Mouse (Mus musculus) forebrain, embryonic 11.5 days (tissue): ENCODE data around the gene Otulin. TPM values are rescaled to one million over a fixed set of nuclear protein-coding genes. Genes with fewer than 3 reads are reported as not detected.

Source experiments
- ATAC-seq: fragments of 200-750 bp; cut with Nextera tagmentation; replicated peaks from 2 replicates; pipeline ENCODE4 v1.8.0; 2017; ENCODE audit warnings: moderate TSS enrichment; ENCODE audit not compliant: low FRiP score
- DNase-seq: peaks from one replicate; pipeline ENCODE4 v3.0.0-alpha.2; 2017; ENCODE audit warnings: low spot score
- H3K27ac ChIP-seq: fragments of 300-500 bp; sonication (generic); 2 replicates; pipeline ENCODE4 v1.5.1; 2014; ENCODE audit warnings: low read depth, low read length
- H3K27me3 ChIP-seq: fragments of 300-500 bp; sonication (generic); 2 replicates; pipeline ENCODE4 v1.6.1; 2014; ENCODE audit warnings: mild to moderate bottlenecking, low read length, mixed read lengths; ENCODE audit not compliant: control insufficient read depth, insufficient read depth
- H3K36me3 ChIP-seq: fragments of 300-500 bp; sonication (generic); 2 replicates; pipeline ENCODE4 v1.6.1; 2014; ENCODE audit warnings: mild to moderate bottlenecking, low read length, moderate library complexity, mixed read lengths; ENCODE audit not compliant: control insufficient read depth, insufficient read depth
- H3K4me1 ChIP-seq: fragments of 300-500 bp; sonication (generic); replicated peaks from 2 replicates; pipeline ENCODE4 v1.6.1; 2014; ENCODE audit warnings: low read length, mixed read lengths; ENCODE audit not compliant: control insufficient read depth, insufficient read depth
- H3K4me2 ChIP-seq: fragments of 300-500 bp; sonication (generic); 2 replicates; pipeline ENCODE4 v1.6.1; 2014; ENCODE audit warnings: low read depth, mild to moderate bottlenecking, low read length, moderate library complexity, mixed read lengths; ENCODE audit not compliant: severe bottlenecking
- H3K4me3 ChIP-seq: fragments of 300-500 bp; sonication (generic); 2 replicates; pipeline ENCODE4 v1.5.1; 2014; ENCODE audit warnings: low read depth, low read length
- H3K9ac ChIP-seq: fragments of 300-500 bp; sonication (generic); 2 replicates; pipeline ENCODE4 v1.6.1; 2014; ENCODE audit warnings: low read length
- H3K9me3 ChIP-seq: fragments of 300-500 bp; sonication (generic); 2 replicates; pipeline ENCODE4 v1.6.1; 2016; ENCODE audit warnings: low read length, mixed read lengths; ENCODE audit not compliant: control insufficient read depth
- WGBS: fragments of 180-500 bp; shearing (Covaris S2); extraction: QIAGEN DNeasy Blood & Tissue Kit; methylation state at CpG from one replicate; pipeline ENCODE4 v1.1.7; 2014; 5-methylcytosine and 5-hydroxymethylcytosine counted together
- polyA plus RNA-seq: library from polyadenylated mRNA; unstranded; fragments of >200 nt; fragmentation: Nextera tagmentation; extraction: Ambion mirVana; gene quantifications from 2 replicates; pipeline ENCODE4 v1.2.1, GENCODE M21; 2014

The Otulin gene
- polyA plus RNA-seq, 1 experiment from 2014 or later, result 35.7 TPM

DNA sequence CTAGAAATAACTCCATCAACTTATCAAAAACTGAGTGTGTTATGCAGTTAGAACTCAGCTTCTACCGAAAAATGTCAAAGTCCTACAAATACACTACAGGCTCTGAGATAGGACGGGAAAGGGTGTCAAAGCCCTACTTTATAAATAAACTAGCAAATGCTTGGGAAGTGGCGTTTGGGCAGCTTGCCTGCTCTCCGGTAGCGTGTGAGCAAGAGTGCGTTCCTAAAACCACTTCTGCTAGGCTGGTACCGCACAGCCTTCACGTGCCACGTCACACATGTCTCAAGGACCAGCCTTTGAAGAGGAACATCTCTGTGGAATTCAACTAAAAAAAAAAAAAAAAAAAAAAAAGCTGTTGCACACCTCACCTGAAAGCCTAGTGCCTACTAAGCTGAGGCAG is 127.3 kb downstream of the Otulin start:
- H3K4me2 ChIP-seq, result no peak overlapping the region
- no peak overlapping the region for H3K4me3 ChIP-seq
- WGBS, result 94% methylated on average over 9 of the region's 9 CpGs
- H3K27me3 ChIP-seq, result no peaks in the 10 kb centered on the region
- no peak for DNase-seq
- ATAC-seq, result no peak
- no peak overlapping the region for H3K27ac ChIP-seq
- no peaks in the 10 kb centered on the region for H3K9me3 ChIP-seq
- 0 out of 2 replicates have a peak, but pooled peaks cover 2% of the 10 kb centered on the region for H3K4me1 ChIP-seq
- H3K9ac ChIP-seq, result no peak overlapping the region
- no peaks in the 10 kb centered on the region for H3K36me3 ChIP-seq

DNA sequence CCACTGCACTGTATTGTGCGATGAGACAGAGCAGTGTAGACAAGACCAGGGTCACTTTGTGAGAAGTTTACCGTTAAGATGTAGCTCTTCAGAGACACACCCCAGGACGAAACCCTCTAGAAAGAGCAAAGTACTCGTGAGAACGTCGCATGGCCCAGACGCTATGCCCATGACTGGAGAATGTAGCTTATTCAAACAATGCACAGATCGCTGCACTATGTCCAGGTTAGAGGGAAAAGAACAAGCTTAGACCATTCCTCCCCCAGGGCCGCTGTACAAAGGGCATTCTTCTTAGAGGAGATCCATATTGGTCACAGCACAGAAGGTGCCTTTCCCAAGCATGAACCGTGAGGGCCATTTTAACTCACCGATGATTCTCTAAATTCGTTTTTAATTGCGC is 128.2 kb downstream of the Otulin start:
- no peak overlapping the region for H3K4me2 ChIP-seq
- H3K27ac ChIP-seq, result no peak overlapping the region
- H3K4me3 ChIP-seq, result no peak overlapping the region
- ATAC-seq (no peak), DNase-seq (no peak)
- no peaks in the 10 kb centered on the region for H3K36me3 ChIP-seq
- no peaks in the 10 kb centered on the region for H3K27me3 ChIP-seq
- no peak overlapping the region for H3K9ac ChIP-seq
- H3K4me1 ChIP-seq, result 0 out of 2 replicates have a peak, but pooled peaks cover 2% of the 10 kb centered on the region
- H3K9me3 ChIP-seq, result no peaks in the 10 kb centered on the region
- 89% methylated on average over 13 of the region's 13 CpGs for WGBS

DNA sequence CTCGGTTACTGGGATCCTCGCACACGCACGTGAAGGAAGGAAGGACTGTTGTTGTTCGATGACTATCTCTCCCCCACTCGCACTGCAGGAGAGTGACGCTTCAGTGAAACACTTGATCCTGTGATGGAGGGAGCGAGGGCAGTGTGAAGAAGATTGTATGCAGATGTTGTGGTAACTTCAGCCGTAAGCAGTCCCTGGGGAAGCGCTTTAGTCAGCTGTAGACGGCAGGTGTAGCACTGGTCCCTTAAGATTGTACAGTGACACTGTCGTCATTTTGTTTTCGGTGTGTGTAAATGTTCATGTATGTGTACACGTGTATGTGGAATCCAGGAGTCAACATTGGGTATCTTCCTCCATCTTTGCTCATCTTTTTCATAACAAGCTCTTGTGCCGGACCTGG is 130.1 kb downstream of the Otulin start:
- WGBS, result 83% methylated on average over 15 of the region's 15 CpGs
- no peak overlapping the region for H3K4me2 ChIP-seq
- ATAC-seq, result no peak

DNA sequence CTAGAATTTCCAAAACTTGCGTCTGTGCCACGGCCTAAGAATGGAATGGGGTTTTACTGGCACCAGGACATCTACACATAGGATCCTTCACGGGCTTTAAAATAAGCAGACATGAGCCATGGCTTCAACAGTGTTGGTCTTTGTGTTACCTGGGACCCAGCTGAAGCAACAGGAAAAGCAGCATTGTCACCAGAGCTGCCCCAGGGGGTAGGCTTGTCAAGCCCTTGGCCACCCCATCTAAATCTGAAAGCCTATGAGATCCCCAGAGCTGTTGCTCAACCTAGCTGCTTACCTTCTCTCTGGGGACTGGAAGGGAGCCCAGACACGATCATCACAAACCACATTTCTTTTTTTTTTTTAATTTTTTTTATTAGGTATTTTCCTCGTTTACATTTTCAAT is 132.4 kb downstream of the Otulin start:
- H3K27ac ChIP-seq, result no peak overlapping the region
- peaks cover 6% of the 10 kb centered on the region; the same call in 1 of the 2 replicates for H3K4me1 ChIP-seq
- WGBS, result 89% methylated on average over 5 of the region's 5 CpGs
- no peak overlapping the region for H3K4me2 ChIP-seq
- H3K4me3 ChIP-seq, result no peak overlapping the region
- H3K36me3 ChIP-seq, result no peaks in the 10 kb centered on the region
- no peaks in the 10 kb centered on the region for H3K9me3 ChIP-seq
- ATAC-seq, result no peak
- no peak for DNase-seq
- H3K9ac ChIP-seq, result no peak overlapping the region
- H3K27me3 ChIP-seq, result no peaks in the 10 kb centered on the region

More for the DNA sequence above, 130.1 kb downstream of the Otulin start:
- no peak overlapping the region for H3K27ac ChIP-seq
- H3K4me3 ChIP-seq, result no peak overlapping the region
- H3K36me3 ChIP-seq, result no peaks in the 10 kb centered on the region
- H3K27me3 ChIP-seq, result no peaks in the 10 kb centered on the region
- H3K9ac ChIP-seq, result no peak overlapping the region
- H3K4me1 ChIP-seq, result no peaks in the 10 kb centered on the region
- H3K9me3 ChIP-seq, result no peaks in the 10 kb centered on the region
- DNase-seq, result no peak

DNA sequence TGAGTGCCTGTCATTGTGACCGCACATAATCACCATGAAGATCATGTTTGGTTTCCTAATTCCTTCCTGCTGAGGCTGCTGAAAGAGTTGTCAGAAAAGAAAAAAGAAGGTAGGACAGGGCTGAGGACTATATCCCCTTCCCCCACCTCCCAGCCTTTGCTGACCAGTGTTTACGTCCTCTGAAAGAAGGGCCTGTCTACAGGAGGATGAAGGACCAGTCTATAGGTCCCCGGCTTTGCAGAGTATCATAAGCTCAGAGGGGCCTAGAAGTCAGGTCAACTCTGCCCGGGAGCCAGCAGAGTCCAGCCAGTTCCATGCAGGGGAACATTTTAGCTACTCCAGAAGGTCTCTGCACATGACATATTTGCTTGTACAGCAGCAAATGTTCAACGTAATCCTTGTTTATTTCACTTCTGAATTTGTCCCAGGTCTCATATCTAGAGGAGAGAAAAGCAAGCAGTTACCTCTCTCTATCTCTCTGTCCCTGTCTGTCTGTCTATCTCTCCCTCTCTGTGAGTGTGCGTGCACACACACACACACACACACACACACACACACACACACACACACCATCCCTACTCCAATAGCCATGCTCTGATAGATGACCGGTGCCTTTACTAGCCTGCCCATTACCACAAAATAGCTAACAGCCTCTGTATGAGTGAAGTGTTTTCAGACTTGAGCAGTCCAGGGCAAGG is 133.0 kb downstream of the Otulin start:
- H3K9ac ChIP-seq, result no peak overlapping the region
- 73% methylated on average over 7 of the region's 7 CpGs for WGBS
- H3K4me1 ChIP-seq, result peaks cover 6% of the 10 kb centered on the region; the same call in 1 of the 2 replicates
- DNase-seq (no peak), ATAC-seq (no peak)
- no peaks in the 10 kb centered on the region for H3K36me3 ChIP-seq
- no peaks in the 10 kb centered on the region for H3K27me3 ChIP-seq
- H3K27ac ChIP-seq, result no peak overlapping the region
- H3K9me3 ChIP-seq, result no peaks in the 10 kb centered on the region
- no peak overlapping the region for H3K4me3 ChIP-seq
- H3K4me2 ChIP-seq, result no peak overlapping the region

DNA sequence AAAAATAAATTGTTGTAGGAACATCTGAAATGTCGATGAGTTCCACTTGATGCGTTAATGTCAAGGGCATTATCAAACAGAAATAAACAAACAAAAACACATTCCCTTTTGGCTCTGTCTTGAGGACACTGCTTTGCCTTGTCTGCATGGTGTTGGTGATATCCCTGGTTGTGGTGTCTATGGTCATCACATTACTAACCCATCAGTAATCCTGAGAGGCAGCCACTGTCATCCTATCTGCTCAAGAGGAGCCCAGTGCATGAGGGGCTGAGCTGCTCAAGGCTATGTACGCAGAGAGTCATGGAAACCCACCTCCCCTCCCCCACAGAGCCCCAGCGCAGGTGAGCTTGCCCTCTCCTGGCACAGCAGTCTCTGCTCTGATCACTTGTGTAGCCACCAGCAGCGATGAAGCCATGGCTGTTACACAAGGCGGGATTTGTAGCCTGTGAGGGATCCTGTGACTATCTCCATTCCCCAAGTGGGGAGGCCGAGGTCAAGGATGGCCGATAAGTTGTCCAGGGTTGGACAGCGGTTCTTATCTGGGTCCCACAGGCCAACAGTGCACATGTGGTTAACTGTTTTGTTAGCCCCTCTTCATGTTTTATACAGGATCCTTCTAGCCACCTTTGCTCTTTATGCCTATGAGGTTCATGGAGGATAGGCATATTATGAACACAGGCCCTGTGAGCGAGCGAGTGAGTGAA is 133.7 kb downstream of the Otulin start:
- WGBS, result 80% methylated on average over 11 of the region's 11 CpGs
- DNase-seq, result no peak
- Histone ChIP-seq H3K27ac (no peak overlapping the region), H3K4me1 (peaks cover 6% of the 10 kb centered on the region; the same call in 1 of the 2 replicates), H3K36me3 (no peaks in the 10 kb centered on the region), H3K9ac (no peak overlapping the region), H3K27me3 (no peaks in the 10 kb centered on the region), H3K9me3 (no peaks in the 10 kb centered on the region), H3K4me3 (no peak overlapping the region), H3K4me2 (no peak overlapping the region)
- ATAC-seq, result 0 out of 2 replicates have a peak, but pooled peaks have one; percentile 39

DNA sequence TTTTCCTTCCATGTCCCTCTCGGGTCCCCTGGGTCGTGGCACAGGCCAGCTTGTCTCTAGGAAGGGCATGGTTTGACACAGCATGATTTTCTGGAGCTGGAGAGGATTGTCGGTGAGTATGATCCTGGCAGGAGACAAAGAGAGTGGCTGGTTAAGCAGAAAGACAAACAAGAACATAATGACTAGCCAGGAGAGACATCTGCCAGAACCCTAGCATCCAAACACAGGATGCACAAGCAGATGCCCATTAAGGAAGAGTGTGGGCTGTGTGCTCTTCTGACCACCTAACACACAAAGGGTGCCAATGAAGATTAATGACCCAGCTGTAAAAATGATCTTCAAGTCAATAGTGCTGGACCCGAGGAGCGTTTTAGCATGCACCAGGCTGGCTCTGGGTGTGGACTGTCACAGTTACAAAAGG is 134.5 kb downstream of the Otulin start:
- Histone ChIP-seq H3K9me3 (no peaks in the 10 kb centered on the region), H3K4me1 (peaks cover 6% of the 10 kb centered on the region; the same call in 1 of the 2 replicates), H3K9ac (no peak overlapping the region), H3K36me3 (no peaks in the 10 kb centered on the region), H3K4me2 (no peak overlapping the region), H3K27ac (no peak overlapping the region), H3K4me3 (no peak overlapping the region), H3K27me3 (no peaks in the 10 kb centered on the region)
- no peak for DNase-seq
- ATAC-seq, result no peak
- 58% methylated on average over 5 of the region's 5 CpGs for WGBS

DNA sequence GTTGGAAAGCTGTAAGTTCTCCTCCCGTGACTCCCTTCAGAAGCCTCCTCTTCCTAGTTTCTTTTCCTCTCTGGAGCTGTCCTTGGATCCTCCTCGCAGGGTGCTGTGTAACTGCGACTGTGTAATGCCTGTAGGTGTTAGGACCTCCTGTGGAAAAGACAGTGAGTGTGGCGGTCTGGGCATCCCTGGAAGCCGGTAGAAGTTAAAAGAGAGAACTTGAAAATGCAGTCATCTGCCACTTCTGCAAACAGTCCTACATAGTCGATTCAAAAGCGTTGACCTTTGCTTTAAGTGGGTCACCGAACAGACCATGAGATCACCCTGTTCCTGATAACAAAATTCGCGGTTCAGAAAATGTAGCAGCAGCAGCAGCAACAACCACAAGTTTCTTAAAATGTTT is 137.0 kb downstream of the Otulin start:
- Histone ChIP-seq H3K4me2 (no peak overlapping the region), H3K4me3 (no peak overlapping the region), H3K36me3 (no peaks in the 10 kb centered on the region), H3K27me3 (no peaks in the 10 kb centered on the region), H3K9ac (no peak overlapping the region), H3K4me1 (peaks cover 6% of the 10 kb centered on the region; the same call in 1 of the 2 replicates), H3K9me3 (no peaks in the 10 kb centered on the region), H3K27ac (no peak overlapping the region)
- DNase-seq (no peak), ATAC-seq (no peak)
- 42% methylated on average over 10 of the region's 10 CpGs for WGBS
